Mouse (Mus musculus): ENCODE data around the gene Gm4869. TPM values are rescaled to one million over a fixed set of nuclear protein-coding genes. Genes with fewer than 3 reads are reported as not detected.
"Not testable (repeated sequence)": the region's sequence is repeated elsewhere in the genome, so short reads cannot be mapped to it uniquely, and the experiment has no call there.

Gene Gm4869
- polyA plus RNA-seq, 1 experiment = 0.14 TPM

- H3K27ac ChIP-seq (ENCODE audit: control insufficient read depth, insufficient read depth, low read depth, low read length) = no peak overlapping the region
- no peaks in the 10 kb centered on the region for H3K27me3 ChIP-seq (ENCODE audit: control insufficient read depth, insufficient read depth, low read length)
- no peaks in the 10 kb centered on the region for H3K4me1 ChIP-seq (ENCODE audit: control insufficient read depth, insufficient read depth, low read length)
- peaks cover 4% of the 10 kb centered on the region for H3K36me3 ChIP-seq (ENCODE audit: control insufficient read depth, insufficient read depth, low read length)
- H3K4me3 ChIP-seq (ENCODE audit: control insufficient read depth, low read depth, low read length) = no peak overlapping the region
- TF ChIP-seq POLR2A (IDR thresholded peaks at IDR 0.05; ENCODE audit: control insufficient read depth, low read depth, low read length) (no peak), CTCF (IDR thresholded peaks at IDR 0.05; ENCODE audit: control insufficient read depth, insufficient read depth, insufficient replicate concordance, low read depth, low read length) (no peak)
Observed at GRCm38 (mm10) chr5:140441406-140441805, 4.0 kb upstream of the Gm4869 start.

- no peak overlapping the region for H3K4me3 ChIP-seq (ENCODE audit: control insufficient read depth, low read depth, low read length)
- no peak overlapping the region for H3K27ac ChIP-seq (ENCODE audit: control insufficient read depth, insufficient read depth, low read depth, low read length)
- no peaks in the 10 kb centered on the region for H3K27me3 ChIP-seq (ENCODE audit: control insufficient read depth, insufficient read depth, low read length)
- H3K4me1 ChIP-seq (ENCODE audit: control insufficient read depth, insufficient read depth, low read length) = no peaks in the 10 kb centered on the region
- TF ChIP-seq POLR2A (IDR thresholded peaks at IDR 0.05; ENCODE audit: control insufficient read depth, low read depth, low read length) (no peak), CTCF (IDR thresholded peaks at IDR 0.05; ENCODE audit: control insufficient read depth, insufficient read depth, insufficient replicate concordance, low read depth, low read length) (no peak)
- H3K36me3 ChIP-seq (ENCODE audit: control insufficient read depth, insufficient read depth, low read length) = peaks cover 4% of the 10 kb centered on the region
Observed at GRCm38 (mm10) chr5:140444012-140444411, 1.4 kb upstream of the Gm4869 start.

- H3K4me3 ChIP-seq (ENCODE audit: control insufficient read depth, low read depth, low read length) = no peak overlapping the region
- TF ChIP-seq POLR2A (IDR thresholded peaks at IDR 0.05; ENCODE audit: control insufficient read depth, low read depth, low read length) (no peak), CTCF (IDR thresholded peaks at IDR 0.05; ENCODE audit: control insufficient read depth, insufficient read depth, insufficient replicate concordance, low read depth, low read length) (no peak)
- no peaks in the 10 kb centered on the region for H3K27me3 ChIP-seq (ENCODE audit: control insufficient read depth, insufficient read depth, low read length)
- peaks cover 2% of the 10 kb centered on the region for H3K36me3 ChIP-seq (ENCODE audit: control insufficient read depth, insufficient read depth, low read length)
- no peaks in the 10 kb centered on the region for H3K4me1 ChIP-seq (ENCODE audit: control insufficient read depth, insufficient read depth, low read length)
- no peak overlapping the region for H3K27ac ChIP-seq (ENCODE audit: control insufficient read depth, insufficient read depth, low read depth, low read length)
Observed at GRCm38 (mm10) chr5:140446054-140446453, 609 bp downstream of the Gm4869 start.

GRCm38 (mm10) chr5:140454488-140454887 lies 9.0 kb downstream of the Gm4869 start:
- Histone ChIP-seq H3K4me1 (ENCODE audit: control insufficient read depth, insufficient read depth, low read length) (no peaks in the 10 kb centered on the region), H3K27me3 (ENCODE audit: control insufficient read depth, insufficient read depth, low read length) (no peaks in the 10 kb centered on the region), H3K27ac (ENCODE audit: control insufficient read depth, insufficient read depth, low read depth, low read length) (no peak overlapping the region), H3K4me3 (ENCODE audit: control insufficient read depth, low read depth, low read length) (no peak overlapping the region), H3K36me3 (ENCODE audit: control insufficient read depth, insufficient read depth, low read length) (no peaks in the 10 kb centered on the region)
- no peak for TF ChIP-seq POLR2A (IDR thresholded peaks at IDR 0.05; ENCODE audit: control insufficient read depth, low read depth, low read length)
- no peak for TF ChIP-seq CTCF (IDR thresholded peaks at IDR 0.05; ENCODE audit: control insufficient read depth, insufficient read depth, insufficient replicate concordance, low read depth, low read length)

- no peak overlapping the region for H3K4me3 ChIP-seq (ENCODE audit: control insufficient read depth, low read depth, low read length)
- TF ChIP-seq POLR2A (IDR thresholded peaks at IDR 0.05; ENCODE audit: control insufficient read depth, low read depth, low read length) = no peak
- TF ChIP-seq CTCF (IDR thresholded peaks at IDR 0.05; ENCODE audit: control insufficient read depth, insufficient read depth, insufficient replicate concordance, low read depth, low read length) = no peak
Observed at GRCm38 (mm10) chr5:140455466-140455865, 10.0 kb downstream of the Gm4869 start.

GRCm38 (mm10) chr5:140461476-140461875 lies 16.0 kb downstream of the Gm4869 start:
- TF ChIP-seq POLR2A (IDR thresholded peaks at IDR 0.05; ENCODE audit: control insufficient read depth, low read depth, low read length) (no peak), CTCF (IDR thresholded peaks at IDR 0.05; ENCODE audit: control insufficient read depth, insufficient read depth, insufficient replicate concordance, low read depth, low read length) (no peak)
- H3K4me1 ChIP-seq (ENCODE audit: control insufficient read depth, insufficient read depth, low read length) = no peaks in the 10 kb centered on the region
- H3K4me3 ChIP-seq (ENCODE audit: control insufficient read depth, low read depth, low read length) = no peak overlapping the region
- no peaks in the 10 kb centered on the region for H3K36me3 ChIP-seq (ENCODE audit: control insufficient read depth, insufficient read depth, low read length)
- H3K27ac ChIP-seq (ENCODE audit: control insufficient read depth, insufficient read depth, low read depth, low read length) = no peak overlapping the region
- H3K27me3 ChIP-seq (ENCODE audit: control insufficient read depth, insufficient read depth, low read length) = no peaks in the 10 kb centered on the region

More at GRCm38 (mm10) chr5:140455466-140455865, 10.0 kb downstream of the Gm4869 start:
- Histone ChIP-seq H3K27ac (ENCODE audit: control insufficient read depth, insufficient read depth, low read depth, low read length) (no peak overlapping the region), H3K27me3 (ENCODE audit: control insufficient read depth, insufficient read depth, low read length) (no peaks in the 10 kb centered on the region), H3K36me3 (ENCODE audit: control insufficient read depth, insufficient read depth, low read length) (no peaks in the 10 kb centered on the region), H3K4me1 (ENCODE audit: control insufficient read depth, insufficient read depth, low read length) (no peaks in the 10 kb centered on the region)

- H3K27me3 ChIP-seq (ENCODE audit: control insufficient read depth, insufficient read depth, low read length); H3K4me3 ChIP-seq (ENCODE audit: control insufficient read depth, low read depth, low read length); H3K27ac ChIP-seq (ENCODE audit: control insufficient read depth, insufficient read depth, low read depth, low read length); H3K36me3 ChIP-seq (ENCODE audit: control insufficient read depth, insufficient read depth, low read length); H3K4me1 ChIP-seq (ENCODE audit: control insufficient read depth, insufficient read depth, low read length): not testable (repeated sequence)
Observed at GRCm38 (mm10) chr5:140463151-140463550, 17.7 kb downstream of the Gm4869 start.

GRCm38 (mm10) chr5:140464943-140465342 lies 19.5 kb downstream of the Gm4869 start:
- Histone ChIP-seq H3K27ac (ENCODE audit: control insufficient read depth, insufficient read depth, low read depth, low read length) (no peak overlapping the region), H3K4me3 (ENCODE audit: control insufficient read depth, low read depth, low read length) (no peak overlapping the region), H3K4me1 (ENCODE audit: control insufficient read depth, insufficient read depth, low read length) (peaks cover 15% of the 10 kb centered on the region), H3K27me3 (ENCODE audit: control insufficient read depth, insufficient read depth, low read length) (no peaks in the 10 kb centered on the region), H3K36me3 (ENCODE audit: control insufficient read depth, insufficient read depth, low read length) (no peaks in the 10 kb centered on the region)
- TF ChIP-seq CTCF (IDR thresholded peaks at IDR 0.05; ENCODE audit: control insufficient read depth, insufficient read depth, insufficient replicate concordance, low read depth, low read length) (no peak), POLR2A (IDR thresholded peaks at IDR 0.05; ENCODE audit: control insufficient read depth, low read depth, low read length) (no peak)
